Mouse (Mus musculus): Measurements from ENCODE around the gene Hbs1l.

- TF ChIP-seq CTCF (IDR thresholded peaks at IDR 0.05; ENCODE audit: control insufficient read depth, insufficient read depth, low read length) (no peak), POLR2A (IDR thresholded peaks at IDR 0.05; ENCODE audit: borderline replicate concordance, control insufficient read depth, low read depth, low read length) (no peak)
Measured at GRCm38 (mm10) chr10:21350531-21351515, 55.0 kb downstream of the Hbs1l start.

Data from bone marrow, adult 2 months (tissue).